Mouse (Mus musculus): ENCODE results near the gene Abhd17c. TPM values are rescaled to one million over a fixed set of nuclear protein-coding genes. Genes with fewer than 3 reads are reported as not detected.
"Not testable (repeated sequence)": the region's sequence is repeated elsewhere in the genome, so short reads cannot be mapped to it uniquely, and the experiment has no call there.

Abhd17c gene
- total and polyA plus RNA-seq, 3 experiments = 29.5 to 34.8 (median 32.7) TPM

DNA sequence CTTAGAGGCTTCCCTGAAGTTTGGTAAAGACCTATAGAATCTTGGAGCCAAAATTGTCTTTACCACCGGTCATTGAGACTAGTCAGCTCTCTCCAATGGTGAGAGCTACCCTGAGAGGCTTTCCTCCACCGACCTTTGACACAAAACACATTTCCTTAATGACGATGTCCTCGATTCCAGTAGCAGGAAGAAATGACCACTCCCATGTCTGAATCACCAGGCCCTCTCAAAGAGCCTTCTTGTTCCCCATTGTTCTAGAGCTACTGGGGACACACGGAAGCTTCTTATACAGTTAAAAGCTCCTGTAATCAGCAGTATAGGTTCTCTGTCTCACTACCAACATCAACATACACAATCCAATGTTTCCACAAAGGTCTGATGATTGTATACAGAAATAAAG lies 36.5 kb upstream of the Abhd17c start:
- Histone ChIP-seq H3K27ac (no peak overlapping the region), H3K4me3 (no peak overlapping the region), H3K9ac (ENCODE audit: low read depth, low read length) (no peak overlapping the region), H3K27me3 (ENCODE audit: control insufficient read depth, insufficient read depth, low read length) (no peaks in the 10 kb centered on the region), H3K79me2 (replicated peaks; ENCODE audit: control insufficient read depth, insufficient read depth, low read length) (no peaks in the 10 kb centered on the region), H3K36me3 (ENCODE audit: control insufficient read depth, insufficient read depth, low read length) (no peaks in the 10 kb centered on the region), H3K4me1 (ENCODE audit: control insufficient read depth, insufficient read depth, low read length) (no peaks in the 10 kb centered on the region)
- no peak for TF ChIP-seq CTCF (IDR thresholded peaks at IDR 0.05)
- no peak for TF ChIP-seq POLR2A (IDR thresholded peaks at IDR 0.05; ENCODE audit: insufficient read depth, low read depth, low read length)
- no peak for TF ChIP-seq EP300 (IDR thresholded peaks at IDR 0.05; ENCODE audit: insufficient read depth, low read depth, low read length)
- intact Hi-C loops (cut with DNase I) = no loop called here
- no peak for DNase-seq
- WGBS = 47% methylated on average over 5 of the region's 5 CpGs

DNA sequence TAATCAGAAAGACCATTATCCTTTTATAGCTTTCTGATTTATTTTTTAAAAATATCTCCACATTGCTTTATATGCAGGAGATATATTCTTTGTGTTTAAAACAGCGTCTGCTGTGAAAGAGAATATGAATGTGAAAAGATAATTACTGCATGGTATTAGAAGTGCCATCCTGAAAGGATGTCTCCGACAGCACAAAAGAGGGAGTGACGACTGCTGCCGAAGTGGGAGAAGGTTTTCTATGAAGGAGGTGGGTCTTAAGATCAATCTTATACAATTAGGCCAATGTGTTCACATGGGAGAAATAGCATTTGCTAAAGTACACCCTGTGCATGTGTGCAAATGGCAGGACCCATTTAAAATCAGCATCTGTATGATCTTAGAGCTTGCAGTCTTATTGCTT lies 33.5 kb upstream of the Abhd17c start:
- no peaks in the 10 kb centered on the region for H3K36me3 ChIP-seq (ENCODE audit: control insufficient read depth, insufficient read depth, low read length)
- 91% methylated on average over 4 of the region's 4 CpGs for WGBS
- DNase-seq = no peak
- no peak overlapping the region for H3K4me3 ChIP-seq
- H3K79me2 ChIP-seq (replicated peaks; ENCODE audit: control insufficient read depth, insufficient read depth, low read length) = no peaks in the 10 kb centered on the region
- H3K9ac ChIP-seq (ENCODE audit: low read depth, low read length) = no peak overlapping the region
- TF ChIP-seq EP300 (IDR thresholded peaks at IDR 0.05; ENCODE audit: insufficient read depth, low read depth, low read length) (no peak), CTCF (IDR thresholded peaks at IDR 0.05) (no peak), POLR2A (IDR thresholded peaks at IDR 0.05; ENCODE audit: insufficient read depth, low read depth, low read length) (no peak)
- intact Hi-C loops (cut with DNase I) = no loop called here
- H3K4me1 ChIP-seq (ENCODE audit: control insufficient read depth, insufficient read depth, low read length) = no peaks in the 10 kb centered on the region
- H3K27me3 ChIP-seq (ENCODE audit: control insufficient read depth, insufficient read depth, low read length) = no peaks in the 10 kb centered on the region
- H3K27ac ChIP-seq = no peak overlapping the region

DNA sequence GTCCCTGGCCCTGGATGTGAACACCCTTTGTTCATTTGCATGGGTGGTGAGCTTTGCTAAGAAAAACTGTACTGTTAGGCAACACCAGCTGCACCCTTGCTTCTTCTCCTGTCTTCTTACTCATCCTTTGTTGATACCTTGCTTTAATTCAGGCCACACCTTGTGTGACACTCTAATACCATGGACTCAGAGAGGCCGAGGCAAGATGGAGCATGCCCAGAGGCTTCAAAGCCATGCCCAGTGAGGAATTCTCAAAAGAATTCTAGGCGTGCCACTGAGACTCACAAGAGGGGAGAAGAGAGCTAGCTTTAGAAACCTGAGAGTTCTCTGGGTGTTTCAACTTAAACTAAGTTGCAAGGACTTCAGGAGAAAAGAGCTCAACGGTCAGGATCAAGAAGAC lies 33.0 kb upstream of the Abhd17c start:
- no peaks in the 10 kb centered on the region for H3K27me3 ChIP-seq (ENCODE audit: control insufficient read depth, insufficient read depth, low read length)
- no peaks in the 10 kb centered on the region for H3K36me3 ChIP-seq (ENCODE audit: control insufficient read depth, insufficient read depth, low read length)
- intact Hi-C loops (cut with DNase I) = no loop called here
- H3K4me1 ChIP-seq (ENCODE audit: control insufficient read depth, insufficient read depth, low read length) = no peaks in the 10 kb centered on the region
- no peak overlapping the region for H3K9ac ChIP-seq (ENCODE audit: low read depth, low read length)
- H3K4me3 ChIP-seq = no peak overlapping the region
- no peak overlapping the region for H3K27ac ChIP-seq
- WGBS = 73% methylated on average over 3 of the region's 3 CpGs
- TF ChIP-seq EP300 (IDR thresholded peaks at IDR 0.05; ENCODE audit: insufficient read depth, low read depth, low read length) (no peak), POLR2A (IDR thresholded peaks at IDR 0.05; ENCODE audit: insufficient read depth, low read depth, low read length) (no peak), CTCF (IDR thresholded peaks at IDR 0.05) (no peak)
- H3K79me2 ChIP-seq (replicated peaks; ENCODE audit: control insufficient read depth, insufficient read depth, low read length) = no peaks in the 10 kb centered on the region
- DNase-seq = no peak

DNA sequence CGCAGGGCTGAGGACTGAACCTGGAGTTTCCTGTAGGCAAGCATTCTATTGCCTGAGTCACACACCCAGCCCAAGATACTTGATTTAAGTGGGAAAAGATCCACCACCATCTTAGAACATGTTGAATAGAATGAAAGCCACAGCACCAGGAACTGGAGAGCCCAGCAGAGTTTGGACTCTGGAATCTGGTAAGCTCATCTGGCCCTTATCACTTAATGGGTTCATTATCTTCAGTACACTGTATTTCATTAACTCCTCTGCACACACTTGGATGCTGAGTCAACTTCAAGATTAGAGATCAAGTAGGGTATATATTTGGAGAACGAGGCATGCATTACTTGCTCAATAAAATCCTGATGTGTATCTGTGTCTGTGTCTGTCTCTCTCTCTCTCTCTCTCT lies 27.1 kb upstream of the Abhd17c start:
- H3K79me2 ChIP-seq (replicated peaks; ENCODE audit: control insufficient read depth, insufficient read depth, low read length); H3K4me3 ChIP-seq; H3K36me3 ChIP-seq (ENCODE audit: control insufficient read depth, insufficient read depth, low read length); DNase-seq; H3K27ac ChIP-seq; intact Hi-C loops (cut with DNase I); H3K9ac ChIP-seq (ENCODE audit: low read depth, low read length); H3K27me3 ChIP-seq (ENCODE audit: control insufficient read depth, insufficient read depth, low read length); H3K4me1 ChIP-seq (ENCODE audit: control insufficient read depth, insufficient read depth, low read length): not testable (repeated sequence)
- 82% methylated on average over 2 of the region's 2 CpGs for WGBS

DNA sequence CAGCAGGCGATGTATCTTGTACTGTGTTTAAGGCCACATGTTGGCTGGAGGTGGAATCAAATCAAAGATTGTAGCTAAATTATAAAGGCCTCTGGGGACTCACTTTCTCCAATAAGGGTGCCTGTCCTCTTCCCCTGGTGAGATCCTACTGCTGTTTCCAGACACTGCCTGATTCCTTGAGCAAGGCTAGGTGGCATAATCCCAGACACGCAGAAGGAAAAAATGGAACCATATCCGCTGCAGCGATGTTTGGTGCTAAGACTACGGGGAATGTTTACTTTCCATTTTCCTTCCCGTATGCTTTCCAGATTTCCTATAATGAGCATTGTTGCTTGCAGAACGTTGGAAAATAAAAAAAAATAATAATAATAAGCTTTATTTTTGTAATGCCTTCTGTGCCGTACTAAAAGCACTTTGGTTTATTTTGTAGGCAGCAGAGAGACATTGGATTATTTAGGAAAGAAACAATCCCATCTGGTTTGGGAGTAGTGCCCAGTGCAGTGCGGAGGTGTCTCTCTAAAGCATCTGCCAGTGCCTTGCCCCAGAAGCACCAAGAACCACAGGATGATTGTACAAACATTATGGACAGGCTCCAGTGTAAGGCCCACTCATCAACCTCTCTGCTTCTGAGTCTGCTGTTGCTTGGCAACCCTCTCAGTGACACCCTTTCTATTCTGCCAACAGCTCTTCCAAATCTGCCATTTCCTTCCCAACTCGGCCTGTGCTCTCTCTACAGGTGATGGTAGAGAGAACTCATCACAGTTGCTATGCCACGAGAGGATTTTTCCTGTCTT lies 23.2 kb upstream of the Abhd17c start:
- WGBS = 82% methylated on average over 11 of the region's 11 CpGs
- Histone ChIP-seq H3K4me3 (no peak overlapping the region), H3K27ac (no peak overlapping the region), H3K9ac (ENCODE audit: low read depth, low read length) (no peak overlapping the region), H3K4me1 (ENCODE audit: control insufficient read depth, insufficient read depth, low read length) (no peaks in the 10 kb centered on the region), H3K79me2 (replicated peaks; ENCODE audit: control insufficient read depth, insufficient read depth, low read length) (no peaks in the 10 kb centered on the region), H3K27me3 (ENCODE audit: control insufficient read depth, insufficient read depth, low read length) (no peaks in the 10 kb centered on the region), H3K36me3 (ENCODE audit: control insufficient read depth, insufficient read depth, low read length) (no peaks in the 10 kb centered on the region)
- TF ChIP-seq POLR2A (IDR thresholded peaks at IDR 0.05; ENCODE audit: insufficient read depth, low read depth, low read length) (no peak), EP300 (IDR thresholded peaks at IDR 0.05; ENCODE audit: insufficient read depth, low read depth, low read length) (no peak), CTCF (IDR thresholded peaks at IDR 0.05) (no peak)
- no peak for DNase-seq
- intact Hi-C loops (cut with DNase I) = no loop called here

DNA sequence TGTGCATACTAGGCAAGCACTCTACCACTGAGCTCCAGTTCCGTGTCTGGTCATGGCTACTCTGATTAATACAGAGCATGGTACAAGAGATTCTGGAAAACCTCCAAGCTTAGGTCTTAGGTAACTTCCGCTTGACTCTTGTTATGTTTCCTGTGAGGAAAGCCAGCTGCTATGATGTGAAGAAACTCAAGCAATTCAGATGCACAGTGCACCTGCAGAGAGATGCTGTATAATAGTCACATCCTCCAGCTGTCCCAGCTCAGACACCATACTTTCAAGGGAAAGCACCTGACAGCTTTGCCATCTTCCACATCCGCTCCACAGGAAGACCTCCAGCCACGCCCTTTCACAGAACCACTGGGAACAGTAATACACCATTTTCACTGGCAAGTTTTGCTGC lies 21.7 kb upstream of the Abhd17c start:
- H3K27me3 ChIP-seq (ENCODE audit: control insufficient read depth, insufficient read depth, low read length) = no peaks in the 10 kb centered on the region
- 64% methylated on average over 4 of the region's 4 CpGs for WGBS
- no peak overlapping the region for H3K4me3 ChIP-seq
- DNase-seq = no peak
- H3K27ac ChIP-seq = no peak overlapping the region
- no peaks in the 10 kb centered on the region for H3K36me3 ChIP-seq (ENCODE audit: control insufficient read depth, insufficient read depth, low read length)
- H3K9ac ChIP-seq (ENCODE audit: low read depth, low read length) = no peak overlapping the region
- TF ChIP-seq CTCF (IDR thresholded peaks at IDR 0.05) = no peak
- no peak for TF ChIP-seq EP300 (IDR thresholded peaks at IDR 0.05; ENCODE audit: insufficient read depth, low read depth, low read length)
- no peak for TF ChIP-seq POLR2A (IDR thresholded peaks at IDR 0.05; ENCODE audit: insufficient read depth, low read depth, low read length)
- intact Hi-C loops (cut with DNase I) = no loop called here
- H3K79me2 ChIP-seq (replicated peaks; ENCODE audit: control insufficient read depth, insufficient read depth, low read length) = no peaks in the 10 kb centered on the region
- H3K4me1 ChIP-seq (ENCODE audit: control insufficient read depth, insufficient read depth, low read length) = no peaks in the 10 kb centered on the region
